Mouse (Mus musculus) heart, adult 2 months (tissue): ENCODE results near the gene Odf2. TPM values are rescaled to one million over a fixed set of nuclear protein-coding genes. Genes with fewer than 3 reads are reported as not detected.
A peak's percentile ranks its signal among the peaks of the same experiment; 100 is the strongest.
"Not testable (repeated sequence)": the region's sequence is repeated elsewhere in the genome, so short reads cannot be mapped to it uniquely, and the experiment has no call there.

Experiments
- DNase-seq, 2 experiments: peaks; one replicate each; pipeline ENCODE4 v3.0.0; 2021
- H3K27ac ChIP-seq: fragments of 200-600 bp; 2 replicates; pipeline ENCODE4 v1.8.1; 2022
- H3K27me3 ChIP-seq: fragments of 200-500 bp; 2 replicates; pipeline ENCODE4 v1.6.1; 2012; ENCODE audit warnings: mild to moderate bottlenecking, low read length, inconsistent platforms, mixed read lengths; ENCODE audit not compliant: control insufficient read depth, insufficient read depth
- H3K36me3 ChIP-seq: fragments of 200-500 bp; 2 replicates; pipeline ENCODE4 v1.6.1; 2012; ENCODE audit warnings: low read length, inconsistent platforms; ENCODE audit not compliant: control insufficient read depth, insufficient read depth
- H3K4me1 ChIP-seq: fragments of 200-500 bp; 2 replicates; pipeline ENCODE4 v1.6.1; 2011; ENCODE audit warnings: low read length; ENCODE audit not compliant: control insufficient read depth, insufficient read depth
- H3K4me3 ChIP-seq: fragments of 200-600 bp; 2 replicates; pipeline ENCODE4 v1.8.1; 2022
- H3K79me2 ChIP-seq: fragments of 200-500 bp; replicated peaks from 2 replicates; pipeline ENCODE4 v1.6.1; 2012; ENCODE audit warnings: mild to moderate bottlenecking, inconsistent platforms, low read length, moderate library complexity, mixed read lengths; ENCODE audit not compliant: control insufficient read depth, insufficient read depth
- H3K9ac ChIP-seq: fragments of 200-500 bp; 2 replicates; pipeline ENCODE4 v1.6.1; 2012; ENCODE audit warnings: low read depth, mild to moderate bottlenecking, control low read depth, inconsistent platforms, low read length, mixed read lengths
- CTCF ChIP-seq: fragments of 200-600 bp; IDR thresholded peaks from 2 replicates; pipeline ENCODE4 v1.8.1; 2022; ENCODE audit warnings: antibody characterized with exemption, mild to moderate bottlenecking, moderate library complexity
- EP300 ChIP-seq: fragments of 200-500 bp; IDR thresholded peaks from 2 replicates; pipeline ENCODE4 v1.6.1; 2011; ENCODE audit warnings: low read depth, low read length, control low read depth; ENCODE audit not compliant: insufficient read depth
- POLR2A ChIP-seq: fragments of 200-500 bp; IDR thresholded peaks from 2 replicates; pipeline ENCODE4 v1.6.1; 2011; ENCODE audit warnings: mild to moderate bottlenecking, low read depth, low read length, control low read depth; ENCODE audit not compliant: insufficient read depth
- WGBS: fragments of 180-500 bp; shearing (Covaris S2); methylation state at CpG from one replicate; pipeline ENCODE4 v1.1.7; 2018; 5-methylcytosine and 5-hydroxymethylcytosine counted together
- intact Hi-C: fragments of 180-260 bp; cut with DNase I; formaldehyde crosslinking; loops from one replicate; pipeline ENCODE4 v1.15.1; 2025
- polyA plus RNA-seq: library from polyadenylated mRNA; depleted of rRNA; stranded (reverse); fragments of >200 nt; gene quantifications from 2 replicates; pipeline ENCODE4 v1.2.3, GENCODE M21; 2012
- total RNA-seq, 2 experiments: library from RNA; stranded (reverse); gene quantifications; 2 replicates each; pipeline ENCODE4 v1.2.3; 2021

The Odf2 gene
- total and polyA plus RNA-seq, 3 experiments = 16.6 to 22.3 (median 20.1) TPM

DNA sequence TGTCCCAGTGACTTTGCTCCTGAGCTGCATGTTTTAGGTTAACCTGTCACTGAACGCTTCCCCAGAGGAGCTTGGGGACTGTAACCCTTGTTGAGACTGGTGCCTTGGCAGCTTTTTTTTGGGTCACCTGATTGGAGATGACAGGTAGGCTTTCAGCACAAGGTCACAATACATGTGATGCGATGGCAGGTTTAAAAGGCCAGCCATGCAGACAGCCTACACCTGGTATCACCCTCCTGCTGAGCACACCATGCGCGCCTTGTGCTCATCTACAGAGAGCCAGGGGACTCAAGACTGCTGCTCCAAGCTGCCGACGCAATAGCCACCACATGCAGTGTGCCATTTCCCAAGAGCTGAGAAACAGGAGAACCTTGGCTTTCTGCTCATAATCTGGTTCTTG lies 2.8 kb downstream of the Odf2 start:
- H3K9ac ChIP-seq = no peak overlapping the region
- H3K36me3 ChIP-seq = no peaks in the 10 kb centered on the region
- intact Hi-C loops = loop anchor here (5.0 kb wide), 2 partner anchors 64 to 86 kb away; no protein-coding TSS in a partner anchor
- no peaks in the 10 kb centered on the region for H3K27me3 ChIP-seq
- H3K4me1 ChIP-seq = peaks cover 2% of the 10 kb centered on the region
- no peak overlapping the region for H3K4me3 ChIP-seq
- TF ChIP-seq POLR2A (no peak), CTCF (no peak), EP300 (no peak)
- peaks cover 4% of the 10 kb centered on the region; the same call in 1 of the 2 replicates for H3K79me2 ChIP-seq
- no peak overlapping the region for H3K27ac ChIP-seq
- WGBS = 96% methylated on average over 6 of the region's 6 CpGs
- DNase-seq = no peak

DNA sequence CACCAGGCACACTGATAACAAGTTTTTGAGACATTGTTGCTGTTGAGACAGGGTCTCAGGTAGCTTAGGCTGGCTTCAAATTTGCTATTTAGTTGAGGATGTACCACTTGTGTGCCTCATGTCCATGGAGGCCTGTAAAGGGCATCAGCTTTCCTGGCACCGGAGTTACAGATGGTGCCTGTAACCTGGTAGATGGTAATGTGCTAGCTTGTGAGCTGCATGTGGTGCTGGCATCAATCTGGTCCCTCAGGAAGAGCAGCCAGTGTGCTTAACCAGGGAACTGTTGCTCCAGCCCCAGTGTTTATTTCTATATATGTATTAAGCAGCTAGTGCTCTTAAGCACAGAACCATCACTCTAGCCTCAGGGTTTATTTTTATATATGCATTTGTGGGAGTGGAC lies 7.0 kb downstream of the Odf2 start:
- intact Hi-C loops = no loop called here
- 97% methylated on average over 1 of the region's 1 CpGs for WGBS
- H3K9ac ChIP-seq = no peak overlapping the region
- no peak overlapping the region for H3K4me3 ChIP-seq
- H3K4me1 ChIP-seq = no peaks in the 10 kb centered on the region
- H3K36me3 ChIP-seq = no peaks in the 10 kb centered on the region
- H3K27ac ChIP-seq = no peak overlapping the region
- no peaks in the 10 kb centered on the region for H3K79me2 ChIP-seq
- no peaks in the 10 kb centered on the region for H3K27me3 ChIP-seq
- no peak for TF ChIP-seq POLR2A
- no peak for TF ChIP-seq EP300
- TF ChIP-seq CTCF = no peak
- DNase-seq = no peak

DNA sequence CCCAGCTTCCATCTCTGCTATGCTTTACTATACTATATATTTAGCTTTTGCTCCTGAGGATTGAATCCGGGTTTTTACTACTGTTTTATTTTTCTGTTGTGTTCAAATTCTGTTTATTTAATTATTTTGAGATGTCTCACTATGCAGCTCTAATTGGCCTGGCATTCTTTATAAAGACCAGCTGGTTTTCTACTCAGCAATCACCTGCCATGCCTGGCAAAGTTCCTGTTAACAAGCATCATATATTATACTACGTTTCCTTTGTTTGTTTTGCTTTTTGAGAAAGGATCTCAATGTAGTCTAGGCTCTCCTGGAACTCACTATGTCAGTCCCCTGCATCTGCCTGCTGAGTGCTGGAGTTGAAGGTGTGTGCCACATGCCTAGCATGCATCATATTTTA lies 8.3 kb downstream of the Odf2 start:
- Histone ChIP-seq H3K27me3 (no peaks in the 10 kb centered on the region), H3K79me2 (no peaks in the 10 kb centered on the region), H3K9ac (no peak overlapping the region), H3K4me1 (no peaks in the 10 kb centered on the region), H3K36me3 (no peaks in the 10 kb centered on the region), H3K4me3 (no peak overlapping the region), H3K27ac (no peak overlapping the region)
- WGBS = 61% methylated on average over 2 of the region's 2 CpGs
- TF ChIP-seq EP300 (no peak), CTCF (no peak)
- intact Hi-C loops = no loop called here
- no peak for DNase-seq

DNA sequence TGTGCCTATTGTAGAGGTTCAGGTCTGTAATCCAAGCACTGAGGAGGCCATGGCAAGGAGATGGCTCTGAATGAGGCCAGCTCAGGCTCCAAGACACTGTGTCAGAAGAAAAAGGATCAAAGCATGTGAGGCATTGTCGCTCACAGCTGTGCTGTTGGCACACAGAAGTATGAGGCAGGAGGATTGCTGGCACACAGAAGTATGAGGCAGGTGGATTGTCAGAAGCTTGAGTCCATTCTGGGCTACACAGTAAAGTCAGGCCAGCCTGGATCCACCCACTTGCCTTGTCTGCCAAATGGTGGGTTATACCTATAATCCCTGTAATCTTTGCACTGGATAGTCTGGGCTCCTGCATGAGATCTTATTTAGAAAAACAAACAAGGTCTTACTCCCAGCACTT lies 9.1 kb downstream of the Odf2 start:
- H3K4me1 ChIP-seq = no peaks in the 10 kb centered on the region
- no peaks in the 10 kb centered on the region for H3K36me3 ChIP-seq
- H3K27me3 ChIP-seq = no peaks in the 10 kb centered on the region
- H3K27ac ChIP-seq = no peak overlapping the region
- DNase-seq = no peak
- 92% methylated on average over 1 of the region's 1 CpGs for WGBS
- intact Hi-C loops = no loop called here
- no peak overlapping the region for H3K4me3 ChIP-seq
- H3K9ac ChIP-seq = no peak overlapping the region
- no peaks in the 10 kb centered on the region for H3K79me2 ChIP-seq
- TF ChIP-seq CTCF (no peak), POLR2A (no peak), EP300 (no peak)

DNA sequence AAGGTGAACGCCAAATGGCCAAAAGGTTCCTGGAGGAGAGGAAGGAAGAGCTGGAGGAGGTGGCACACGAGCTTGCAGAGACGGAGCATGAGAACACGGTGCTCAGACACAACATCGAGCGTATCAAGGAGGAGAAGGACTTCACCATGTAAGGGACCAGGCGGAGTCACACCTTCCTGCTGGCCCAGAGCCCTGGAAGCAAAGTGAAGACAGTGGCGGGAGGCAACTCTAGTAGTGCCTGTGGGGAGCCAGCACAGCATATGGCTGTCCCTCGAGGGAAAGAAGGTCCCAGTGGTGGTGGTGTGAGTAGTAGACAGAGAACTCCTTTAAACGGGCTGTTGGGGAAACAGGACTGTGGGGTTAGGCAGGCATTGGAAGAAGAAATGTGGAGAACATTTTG lies 13.2 kb downstream of the Odf2 start:
- Histone ChIP-seq H3K27me3 (no peaks in the 10 kb centered on the region), H3K36me3 (no peaks in the 10 kb centered on the region), H3K9ac (no peak overlapping the region), H3K27ac (no peak overlapping the region), H3K4me1 (no peaks in the 10 kb centered on the region), H3K4me3 (no peak overlapping the region), H3K79me2 (no peaks in the 10 kb centered on the region)
- WGBS = 70% methylated on average over 10 of the region's 10 CpGs
- intact Hi-C loops = no loop called here
- no peak for TF ChIP-seq CTCF
- DNase-seq = no peak

DNA sequence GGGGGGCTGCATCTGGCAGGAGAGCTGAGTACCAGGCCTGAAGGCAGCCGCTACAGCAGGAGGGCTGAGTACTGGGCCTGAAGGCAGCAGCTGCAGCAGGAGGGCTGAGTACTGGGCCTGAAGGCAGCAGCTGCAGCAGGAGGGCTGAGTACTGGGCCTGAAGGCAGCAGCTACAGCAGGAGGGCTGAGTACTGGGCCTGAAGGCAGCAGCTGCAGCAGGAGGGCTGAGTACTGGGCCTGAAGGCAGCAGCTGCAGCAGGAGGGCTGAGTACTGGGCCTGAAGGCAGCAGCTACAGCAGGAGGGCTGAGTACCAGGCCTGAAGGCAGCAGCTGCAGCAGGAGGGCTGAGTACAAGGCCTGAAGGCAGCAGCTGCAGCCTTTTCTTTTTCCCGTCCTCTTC lies 19.1 kb downstream of the Odf2 start:
- H3K36me3 ChIP-seq, H3K4me3 ChIP-seq, H3K79me2 ChIP-seq, H3K4me1 ChIP-seq, H3K27me3 ChIP-seq, H3K9ac ChIP-seq, H3K27ac ChIP-seq, DNase-seq: not testable (repeated sequence)
- intact Hi-C loops = loop anchor here (5.0 kb wide), 1 partner anchor 91 kb away; no protein-coding TSS in a partner anchor
- 76% methylated on average over 2 of the region's 2 CpGs for WGBS

DNA sequence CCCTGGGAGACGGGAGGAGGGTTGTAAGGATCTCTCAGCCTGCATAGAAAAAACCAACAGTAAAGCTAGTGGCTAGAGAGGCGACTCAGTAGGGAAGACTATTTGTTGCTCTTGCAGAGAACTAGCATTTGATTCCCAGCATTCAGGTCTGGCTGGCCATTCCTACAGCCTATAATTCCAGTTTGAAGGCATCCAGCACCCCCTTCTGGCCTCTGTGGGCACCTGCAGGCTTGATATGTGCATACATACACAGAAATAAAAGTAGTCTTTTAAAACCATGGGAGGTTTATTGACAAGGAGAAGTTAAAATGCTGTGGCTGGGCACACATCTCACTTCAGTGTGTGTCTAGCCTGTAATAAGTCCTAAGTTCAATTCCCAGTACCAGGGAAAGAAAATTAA lies 21.0 kb downstream of the Odf2 start:
- H3K79me2 ChIP-seq = no peaks in the 10 kb centered on the region
- H3K4me1 ChIP-seq = no peaks in the 10 kb centered on the region
- WGBS = 98% methylated on average over 2 of the region's 2 CpGs
- intact Hi-C loops = no loop called here
- H3K27ac ChIP-seq = no peak overlapping the region
- peak; percentile 53 for TF ChIP-seq CTCF
- TF ChIP-seq POLR2A = no peak
- TF ChIP-seq EP300 = no peak
- no peak overlapping the region for H3K9ac ChIP-seq
- no peaks in the 10 kb centered on the region for H3K27me3 ChIP-seq
- no peak for DNase-seq
- no peaks in the 10 kb centered on the region for H3K36me3 ChIP-seq
- H3K4me3 ChIP-seq = no peak overlapping the region
